Mouse (Mus musculus) heart, embryonic 16.5 days (tissue): Measurements from ENCODE around the gene Prickle4. TPM values are rescaled to one million over a fixed set of nuclear protein-coding genes. Genes with fewer than 3 reads are reported as not detected.

Source experiments
- ATAC-seq: fragments of 200-750 bp; cut with Nextera tagmentation; replicated peaks from 2 replicates; pipeline ENCODE4 v1.8.0; 2017; ENCODE audit warnings: moderate number of reproducible peaks; ENCODE audit not compliant: insufficient read depth, low FRiP score; ENCODE audit errors: extremely low read depth
- H3K27ac ChIP-seq: fragments of 300-500 bp; sonication (generic); 2 replicates; pipeline ENCODE4 v1.5.1; 2014; ENCODE audit warnings: mild to moderate bottlenecking, low read length, control low read depth, moderate library complexity
- H3K27me3 ChIP-seq: fragments of 300-500 bp; sonication (generic); 2 replicates; pipeline ENCODE4 v1.6.1; 2014; ENCODE audit warnings: low read length, mixed read lengths; ENCODE audit not compliant: control insufficient read depth, insufficient read depth
- H3K36me3 ChIP-seq: fragments of 300-500 bp; sonication (generic); 2 replicates; pipeline ENCODE4 v1.6.1; 2014; ENCODE audit not compliant: control insufficient read depth, insufficient read depth
- H3K4me1 ChIP-seq: fragments of 300-500 bp; sonication (generic); 2 replicates; pipeline ENCODE4 v1.6.1; 2014; ENCODE audit warnings: low read length, mixed read lengths; ENCODE audit not compliant: control insufficient read depth, insufficient read depth
- H3K4me2 ChIP-seq: fragments of 300-500 bp; sonication (generic); 2 replicates; pipeline ENCODE4 v1.6.1; 2014; ENCODE audit warnings: low read depth, mild to moderate bottlenecking, control low read depth, low read length
- H3K4me3 ChIP-seq: fragments of 300-500 bp; sonication (generic); 2 replicates; pipeline ENCODE4 v1.5.1; 2014; ENCODE audit warnings: mild to moderate bottlenecking, control low read depth, low read length
- H3K9ac ChIP-seq: fragments of 300-500 bp; sonication (generic); 2 replicates; pipeline ENCODE4 v1.6.1; 2014; ENCODE audit warnings: low read length, control low read depth
- H3K9me3 ChIP-seq: fragments of 300-500 bp; sonication (generic); replicated peaks from 2 replicates; pipeline ENCODE4 v1.6.1; 2016; ENCODE audit warnings: low read length; ENCODE audit not compliant: control insufficient read depth
- WGBS: fragments of 180-500 bp; shearing (Covaris S2); extraction: QIAGEN DNeasy Blood & Tissue Kit; methylation state at CpG from one replicate; pipeline ENCODE4 v1.1.7; 2014; 5-methylcytosine and 5-hydroxymethylcytosine counted together
- polyA plus RNA-seq: library from polyadenylated mRNA; unstranded; fragments of >200 nt; fragmentation: Nextera tagmentation; extraction: Ambion mirVana; gene quantifications from 2 replicates; pipeline ENCODE4 v1.2.1, GENCODE M21; 2015

Prickle4 gene
- polyA plus RNA-seq = 0.72 and 0.84 TPM in 2 replicates

GRCm38 (mm10) chr17:47694503-47695336 lies at the start of gene Prickle4:
Gene Prickle4 (minus strand): TSS chr17:47694736.
- Histone ChIP-seq H3K27me3 (peaks cover 3% of the 10 kb centered on the region; the same call in 1 of the 2 replicates), H3K36me3 (no peaks in the 10 kb centered on the region), H3K4me2 (peak within 1 kb of the TSS; percentile 95), H3K4me3 (peak within 1 kb of the TSS; percentile 78), H3K9ac (peak within 1 kb of the TSS; percentile 87), H3K9me3 (no peaks in the 10 kb centered on the region), H3K27ac (peak within 1 kb of the TSS; percentile 68), H3K4me1 (peaks cover 3% of the 10 kb centered on the region)
- WGBS = under 1% methylated on average over 57 of the region's 82 CpGs
- ATAC-seq = peak; percentile 96

- no peaks in the 10 kb centered on the region for H3K27me3 ChIP-seq
- peaks cover 31% of the 10 kb centered on the region for H3K4me1 ChIP-seq
- H3K4me2 ChIP-seq = no peak overlapping the region
- H3K27ac ChIP-seq = no peak overlapping the region
- peaks cover 3% of the 10 kb centered on the region; the same call in 1 of the 2 replicates for H3K36me3 ChIP-seq
- H3K9me3 ChIP-seq = peaks cover 5% of the 10 kb centered on the region; the same call in 1 of the 2 replicates
- no peak overlapping the region for H3K4me3 ChIP-seq
- WGBS = 94% methylated on average over 14 of the region's 14 CpGs
- ATAC-seq = no peak
- H3K9ac ChIP-seq = no peak overlapping the region
Measured at GRCm38 (mm10) chr17:47744086-47744485, 49.5 kb upstream of the Prickle4 start.

GRCm38 (mm10) chr17:47742991-47743734 lies 48.6 kb upstream of the Prickle4 start:
- no peak overlapping the region for H3K4me3 ChIP-seq
- 16% methylated on average over 16 of the region's 16 CpGs for WGBS
- no peak for ATAC-seq
- no peaks in the 10 kb centered on the region for H3K27me3 ChIP-seq
- H3K4me1 ChIP-seq = peaks cover 28% of the 10 kb centered on the region
- no peak overlapping the region for H3K27ac ChIP-seq
- peaks cover 5% of the 10 kb centered on the region; the same call in 1 of the 2 replicates for H3K9me3 ChIP-seq
- no peak overlapping the region for H3K9ac ChIP-seq
- H3K4me2 ChIP-seq = no peak overlapping the region
- peaks cover 3% of the 10 kb centered on the region; the same call in 1 of the 2 replicates for H3K36me3 ChIP-seq

- Histone ChIP-seq H3K4me3 (no peak overlapping the region), H3K4me1 (peaks cover 27% of the 10 kb centered on the region), H3K36me3 (peaks cover 3% of the 10 kb centered on the region; the same call in 1 of the 2 replicates), H3K9ac (no peak overlapping the region), H3K4me2 (no peak overlapping the region), H3K9me3 (peaks cover 5% of the 10 kb centered on the region; the same call in 1 of the 2 replicates), H3K27ac (no peak overlapping the region), H3K27me3 (no peaks in the 10 kb centered on the region)
- 89% methylated on average over 2 of the region's 2 CpGs for WGBS
- ATAC-seq = no peak
Measured at GRCm38 (mm10) chr17:47740186-47740585, 45.6 kb upstream of the Prickle4 start.

- Histone ChIP-seq H3K36me3 (no peaks in the 10 kb centered on the region), H3K9ac (peak overlapping the region; percentile 86), H3K4me1 (peaks cover 27% of the 10 kb centered on the region), H3K4me3 (peak overlapping the region; percentile 83), H3K4me2 (peak overlapping the region; percentile 98), H3K27me3 (no peaks in the 10 kb centered on the region), H3K27ac (peak overlapping the region; percentile 94), H3K9me3 (no peaks in the 10 kb centered on the region)
- WGBS = 17% methylated on average over 20 of the region's 20 CpGs
- ATAC-seq = no peak
Measured at GRCm38 (mm10) chr17:47738879-47739798, 44.6 kb upstream of the Prickle4 start.

GRCm38 (mm10) chr17:47738066-47738878 lies 43.7 kb upstream of the Prickle4 start:
- H3K27ac ChIP-seq = peak overlapping the region; percentile 94
- peak overlapping the region; percentile 83 for H3K4me3 ChIP-seq
- H3K27me3 ChIP-seq = no peaks in the 10 kb centered on the region
- peaks cover 23% of the 10 kb centered on the region for H3K4me1 ChIP-seq
- H3K9me3 ChIP-seq = no peaks in the 10 kb centered on the region
- H3K36me3 ChIP-seq = no peaks in the 10 kb centered on the region
- ATAC-seq = peak; percentile 19
- H3K9ac ChIP-seq = peak overlapping the region; percentile 86
- peak overlapping the region; percentile 98 for H3K4me2 ChIP-seq
- WGBS = 2% methylated on average over 53 of the region's 61 CpGs

- no peaks in the 10 kb centered on the region for H3K27me3 ChIP-seq
- H3K4me3 ChIP-seq = peak overlapping the region; percentile 83
- under 1% methylated on average over 49 of the region's 60 CpGs for WGBS
- peaks cover 19% of the 10 kb centered on the region for H3K4me1 ChIP-seq
- peak overlapping the region; percentile 98 for H3K4me2 ChIP-seq
- no peaks in the 10 kb centered on the region for H3K9me3 ChIP-seq
- peak overlapping the region; percentile 94 for H3K27ac ChIP-seq
- peak; percentile 92 for ATAC-seq
- no peaks in the 10 kb centered on the region for H3K36me3 ChIP-seq
- peak overlapping the region; percentile 86 for H3K9ac ChIP-seq
Measured at GRCm38 (mm10) chr17:47737271-47738065, 42.9 kb upstream of the Prickle4 start.
